Mouse (Mus musculus) erythroblast, embryonic 14.5 days (primary cell): ENCODE data around the gene Ctf2.

Experiments used
- GATA1 ChIP-seq: IDR thresholded peaks from 2 replicates; pipeline ENCODE4 v1.6.1; 2012; ENCODE audit warnings: low read length, inconsistent platforms, mixed read lengths
- TAL1 ChIP-seq: IDR thresholded peaks from 3 replicates; pipeline ENCODE4 v1.6.1; 2012; ENCODE audit warnings: low read length, inconsistent platforms, mixed read lengths

DNA sequence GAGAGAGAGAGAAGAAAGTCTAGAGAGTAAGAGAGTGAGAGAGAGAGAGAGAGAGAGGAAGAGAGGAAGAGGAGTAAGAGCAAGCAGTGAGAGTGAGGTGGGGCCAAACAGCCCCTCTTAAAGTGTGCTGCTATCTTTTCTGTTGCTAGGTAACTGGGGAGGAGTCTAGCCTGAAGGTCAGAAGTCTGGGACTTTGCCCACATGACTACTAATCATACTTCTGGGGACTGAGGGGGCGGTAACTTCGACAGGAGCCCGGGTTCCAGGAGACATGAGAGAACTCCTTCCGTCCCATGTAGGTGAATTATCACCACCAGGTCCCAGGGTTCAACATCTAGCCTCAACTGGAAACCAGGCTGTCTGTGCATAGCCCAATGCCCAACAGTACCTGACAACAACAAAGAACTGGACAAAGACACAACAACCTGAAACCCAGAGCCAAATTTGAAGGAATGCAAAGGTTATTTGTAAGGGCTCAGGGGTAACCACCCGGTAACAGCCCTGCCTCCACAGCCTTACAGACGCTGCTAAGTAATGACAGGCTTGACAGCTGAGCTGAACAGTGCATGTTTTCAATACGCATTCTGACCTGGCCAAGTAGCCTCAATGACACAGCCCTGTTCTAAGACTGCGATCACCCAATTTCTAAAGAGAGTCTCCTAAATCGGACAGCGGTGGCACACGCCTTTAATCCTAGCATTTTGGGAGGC is 45.1 kb downstream of the Ctf2 start:
- TF ChIP-seq GATA1, result no peak
- no peak for TF ChIP-seq TAL1
